Mouse (Mus musculus) ES-Bruce4 (cell line): Measurements from ENCODE around the gene Ppm1a.
A peak's percentile ranks its signal among the peaks of the same experiment; 100 is the strongest.

Experiments used
- CTCF ChIP-seq: IDR thresholded peaks from one replicate; pipeline ENCODE4 v1.8.1; 2011; ENCODE audit warnings: low read depth, low read length
- EP300 ChIP-seq: IDR thresholded peaks from 2 replicates; pipeline ENCODE4 v1.6.1; 2011; ENCODE audit warnings: low read depth, low read length; ENCODE audit not compliant: insufficient read depth
- POLR2A ChIP-seq: IDR thresholded peaks from one replicate; pipeline ENCODE4 v1.8.1; 2011; ENCODE audit warnings: low read length; ENCODE audit not compliant: insufficient read depth

GRCm38 (mm10) chr12:72820940-72821431 lies 63.7 kb downstream of the Ppm1a start:
- TF ChIP-seq CTCF (no peak), EP300 (peak; percentile 38; the same call in 1 of the 2 replicates), POLR2A (no peak)
